Mouse (Mus musculus): ENCODE measurements around the gene Bsn. TPM values are rescaled to one million over a fixed set of nuclear protein-coding genes. Genes with fewer than 3 reads are reported as not detected.

Bsn gene
- polyA plus RNA-seq, 1 experiment from 2014 or later: 0.81 TPM

DNA sequence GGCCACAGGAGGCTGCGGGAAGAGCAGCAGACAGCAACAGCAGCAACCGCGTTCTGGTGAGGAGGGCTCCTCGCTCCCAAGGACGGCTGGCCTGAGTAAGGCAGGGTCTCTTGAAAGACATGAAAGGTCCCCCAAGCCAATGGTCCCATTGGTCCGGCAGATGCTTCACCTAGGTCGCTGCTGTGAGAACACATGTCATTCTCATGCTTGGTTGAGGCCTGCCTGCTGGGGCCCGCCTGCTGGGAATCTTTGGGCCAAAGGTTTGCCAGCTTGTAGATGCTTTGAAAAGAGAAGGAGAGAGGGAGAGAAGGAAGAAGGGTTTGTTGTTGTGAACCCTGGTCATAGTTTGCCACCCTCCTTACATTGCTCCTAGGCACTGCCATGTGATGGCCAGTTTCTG is 90.6 kb downstream of the Bsn start:
- no peak overlapping the region for H3K9ac ChIP-seq (ENCODE audit: low read length)
- peaks cover 15% of the 10 kb centered on the region; the same call in 1 of the 2 replicates for H3K4me1 ChIP-seq (ENCODE audit: control insufficient read depth, insufficient read depth, low read length)
- H3K27ac ChIP-seq (ENCODE audit: low read length): no peak overlapping the region
- H3K36me3 ChIP-seq (ENCODE audit: control insufficient read depth, insufficient read depth): no peaks in the 10 kb centered on the region
- H3K4me2 ChIP-seq (ENCODE audit: low read depth, low read length): no peak overlapping the region
- no peak overlapping the region for H3K4me3 ChIP-seq (ENCODE audit: low read length)
- 84% methylated on average over 8 of the region's 8 CpGs for WGBS
- no peaks in the 10 kb centered on the region for H3K27me3 ChIP-seq (ENCODE audit: control insufficient read depth, insufficient read depth, low read length)
- no peaks in the 10 kb centered on the region for H3K9me3 ChIP-seq (replicated peaks; ENCODE audit: control insufficient read depth, low read length)
- ATAC-seq (replicated peaks; ENCODE audit: extremely low read depth, insufficient read depth, low FRiP score): no peak

DNA sequence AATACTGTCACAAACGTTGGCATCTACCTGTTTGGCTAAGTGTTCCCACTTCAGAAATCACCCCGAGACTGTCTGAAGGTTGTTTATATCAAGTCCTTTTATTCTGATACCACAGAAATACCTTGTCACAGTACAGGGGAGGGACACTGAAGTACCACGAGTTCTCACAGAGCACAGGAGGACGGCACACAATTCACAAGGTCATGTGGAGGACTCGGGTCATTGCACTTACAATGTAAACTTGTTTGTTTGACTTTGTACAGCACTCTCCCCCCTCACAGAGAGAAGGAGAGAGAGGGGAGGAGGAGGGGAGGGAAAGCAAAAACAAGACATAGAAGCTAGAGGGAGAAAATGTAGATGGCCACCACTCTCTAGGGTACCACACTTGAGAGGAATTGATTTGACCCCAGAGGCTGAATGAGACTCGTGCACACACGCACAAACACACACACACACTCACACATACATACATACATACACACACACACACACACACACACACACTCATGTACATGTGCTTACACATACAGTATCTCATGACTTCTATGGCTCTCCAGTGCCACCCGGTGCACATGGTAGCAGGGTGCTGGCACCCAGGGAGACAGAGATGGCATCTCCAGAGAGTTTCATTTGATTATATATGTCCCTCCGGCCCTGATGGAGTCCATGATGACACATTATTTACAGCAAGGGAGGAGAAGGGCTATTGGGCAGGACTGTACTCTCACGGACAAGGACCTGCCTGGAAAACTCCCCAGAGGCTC is 94.1 kb downstream of the Bsn start:
- H3K4me3 ChIP-seq (ENCODE audit: low read length): no peak overlapping the region
- 55% methylated on average over 10 of the region's 10 CpGs for WGBS

GRCm38 (mm10) chr9:108095518-108095917 is 94.7 kb downstream of the Bsn start:
- H3K27me3 ChIP-seq (ENCODE audit: control insufficient read depth, insufficient read depth, low read length): no peaks in the 10 kb centered on the region
- ATAC-seq (replicated peaks; ENCODE audit: extremely low read depth, insufficient read depth, low FRiP score): 0 out of 2 replicates have a peak, but pooled peaks have one; percentile 15
- H3K9me3 ChIP-seq (replicated peaks; ENCODE audit: control insufficient read depth, low read length): no peaks in the 10 kb centered on the region
- peak overlapping the region; percentile 82 for H3K4me3 ChIP-seq (ENCODE audit: low read length)
- H3K4me2 ChIP-seq (ENCODE audit: low read depth, low read length): peak overlapping the region; percentile 99
- WGBS: 7% methylated on average over 3 of the region's 3 CpGs
- H3K4me1 ChIP-seq (ENCODE audit: control insufficient read depth, insufficient read depth, low read length): peaks cover 20% of the 10 kb centered on the region; the same call in 1 of the 2 replicates
- H3K9ac ChIP-seq (ENCODE audit: low read length): peak overlapping the region; percentile 90
- no peak overlapping the region; the same call in 1 of the 2 replicates for H3K27ac ChIP-seq (ENCODE audit: low read length)
- peaks cover 8% of the 10 kb centered on the region; the same call in 1 of the 2 replicates for H3K36me3 ChIP-seq (ENCODE audit: control insufficient read depth, insufficient read depth)

More for the DNA sequence above, 94.1 kb downstream of the Bsn start:
- ATAC-seq (replicated peaks; ENCODE audit: extremely low read depth, insufficient read depth, low FRiP score): no peak
- no peak overlapping the region for H3K4me2 ChIP-seq (ENCODE audit: low read depth, low read length)
- H3K9ac ChIP-seq (ENCODE audit: low read length): 0 out of 2 replicates have a peak overlapping the region, but pooled peaks have one; percentile 7
- H3K27me3 ChIP-seq (ENCODE audit: control insufficient read depth, insufficient read depth, low read length): no peaks in the 10 kb centered on the region
- H3K4me1 ChIP-seq (ENCODE audit: control insufficient read depth, insufficient read depth, low read length): peaks cover 20% of the 10 kb centered on the region; the same call in 1 of the 2 replicates
- peak overlapping the region; percentile 41; the same call in 1 of the 2 replicates for H3K27ac ChIP-seq (ENCODE audit: low read length)
- peaks cover 2% of the 10 kb centered on the region; the same call in 1 of the 2 replicates for H3K36me3 ChIP-seq (ENCODE audit: control insufficient read depth, insufficient read depth)
- no peaks in the 10 kb centered on the region for H3K9me3 ChIP-seq (replicated peaks; ENCODE audit: control insufficient read depth, low read length)

- H3K4me2 ChIP-seq (ENCODE audit: low read depth, low read length): peak overlapping the region; percentile 99
- H3K36me3 ChIP-seq (ENCODE audit: control insufficient read depth, insufficient read depth): peaks cover 13% of the 10 kb centered on the region
- peak overlapping the region; percentile 50 for H3K27ac ChIP-seq (ENCODE audit: low read length)
- ATAC-seq (replicated peaks; ENCODE audit: extremely low read depth, insufficient read depth, low FRiP score): 0 out of 2 replicates have a peak, but pooled peaks have one; percentile 10
- under 1% methylated on average over 16 of the region's 16 CpGs for WGBS
- H3K27me3 ChIP-seq (ENCODE audit: control insufficient read depth, insufficient read depth, low read length): no peaks in the 10 kb centered on the region
- no peaks in the 10 kb centered on the region for H3K9me3 ChIP-seq (replicated peaks; ENCODE audit: control insufficient read depth, low read length)
- peaks cover 20% of the 10 kb centered on the region; the same call in 1 of the 2 replicates for H3K4me1 ChIP-seq (ENCODE audit: control insufficient read depth, insufficient read depth, low read length)
- peak overlapping the region; percentile 90 for H3K9ac ChIP-seq (ENCODE audit: low read length)
- peak overlapping the region; percentile 82 for H3K4me3 ChIP-seq (ENCODE audit: low read length)
Measured at GRCm38 (mm10) chr9:108094998-108095411, 95.2 kb downstream of the Bsn start.

DNA sequence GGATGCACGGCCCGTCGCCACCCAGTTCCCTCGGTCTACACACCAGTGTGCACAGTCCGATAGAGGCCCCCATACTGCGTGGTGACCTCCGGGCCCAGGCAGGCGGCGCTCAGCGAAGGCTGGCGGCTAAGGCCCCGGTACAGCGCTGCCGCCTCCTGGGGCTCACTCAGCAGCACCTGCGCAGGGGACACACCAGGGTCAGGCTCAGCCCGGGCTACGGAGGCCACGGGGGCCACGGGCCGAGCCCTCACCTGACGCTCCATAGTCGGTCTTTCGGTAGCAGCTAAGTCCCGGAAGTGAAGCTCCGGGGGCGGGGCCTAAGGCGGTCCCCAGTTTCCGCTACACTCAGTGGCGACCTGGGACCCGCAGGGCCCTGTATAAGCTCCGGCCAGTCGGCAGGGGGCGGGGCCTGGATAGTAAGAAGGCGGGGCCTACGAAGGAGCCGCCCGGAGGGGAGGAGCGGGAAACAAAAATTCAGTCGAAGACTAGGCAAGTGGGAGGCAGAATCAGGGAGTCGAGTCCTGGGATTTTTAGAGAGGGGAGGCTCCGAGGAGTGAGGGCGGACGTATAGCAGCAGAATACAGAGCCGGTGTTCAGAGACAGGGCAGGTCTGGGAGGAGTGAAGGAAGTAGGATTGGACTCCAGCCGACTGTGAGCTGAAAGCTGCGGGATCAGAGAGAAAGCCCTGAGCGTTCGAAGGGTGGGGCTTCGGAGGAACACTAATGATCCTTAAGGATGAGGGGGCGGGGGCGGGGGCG is 95.8 kb downstream of the Bsn start, which contains the start of gene Apeh:
Gene Apeh, minus strand, starts transcription at position 423 of the 758 bp plus-strand sequence.
- peaks cover 20% of the 10 kb centered on the region; the same call in 1 of the 2 replicates for H3K4me1 ChIP-seq (ENCODE audit: control insufficient read depth, insufficient read depth, low read length)

GRCm38 (mm10) chr9:108093586-108093985 is 96.6 kb downstream of the Bsn start:
- Histone ChIP-seq H3K36me3 (ENCODE audit: control insufficient read depth, insufficient read depth) (peaks cover 21% of the 10 kb centered on the region), H3K4me3 (ENCODE audit: low read length) (peak overlapping the region; percentile 82), H3K4me1 (ENCODE audit: control insufficient read depth, insufficient read depth, low read length) (peaks cover 20% of the 10 kb centered on the region; the same call in 1 of the 2 replicates), H3K27ac (ENCODE audit: low read length) (peak overlapping the region; percentile 84), H3K27me3 (ENCODE audit: control insufficient read depth, insufficient read depth, low read length) (no peaks in the 10 kb centered on the region), H3K4me2 (ENCODE audit: low read depth, low read length) (peak overlapping the region; percentile 99), H3K9me3 (replicated peaks; ENCODE audit: control insufficient read depth, low read length) (no peaks in the 10 kb centered on the region), H3K9ac (ENCODE audit: low read length) (peak overlapping the region; percentile 90)
- ATAC-seq (replicated peaks; ENCODE audit: extremely low read depth, insufficient read depth, low FRiP score): no peak
- WGBS: 63% methylated on average over 10 of the region's 10 CpGs

More for the DNA sequence above, 95.8 kb downstream of the Bsn start, which contains the start of gene Apeh:
- ATAC-seq (replicated peaks; ENCODE audit: extremely low read depth, insufficient read depth, low FRiP score): peak; percentile 95
- Histone ChIP-seq H3K27ac (ENCODE audit: low read length) (peak within 1 kb of the TSS; percentile 84), H3K27me3 (ENCODE audit: control insufficient read depth, insufficient read depth, low read length) (no peaks in the 10 kb centered on the region), H3K9me3 (replicated peaks; ENCODE audit: control insufficient read depth, low read length) (no peaks in the 10 kb centered on the region), H3K4me2 (ENCODE audit: low read depth, low read length) (peak within 1 kb of the TSS; percentile 99), H3K9ac (ENCODE audit: low read length) (peak within 1 kb of the TSS; percentile 90), H3K36me3 (ENCODE audit: control insufficient read depth, insufficient read depth) (peaks cover 17% of the 10 kb centered on the region), H3K4me3 (ENCODE audit: low read length) (peak within 1 kb of the TSS; percentile 82)
- under 1% methylated on average over 52 of the region's 52 CpGs for WGBS

DNA sequence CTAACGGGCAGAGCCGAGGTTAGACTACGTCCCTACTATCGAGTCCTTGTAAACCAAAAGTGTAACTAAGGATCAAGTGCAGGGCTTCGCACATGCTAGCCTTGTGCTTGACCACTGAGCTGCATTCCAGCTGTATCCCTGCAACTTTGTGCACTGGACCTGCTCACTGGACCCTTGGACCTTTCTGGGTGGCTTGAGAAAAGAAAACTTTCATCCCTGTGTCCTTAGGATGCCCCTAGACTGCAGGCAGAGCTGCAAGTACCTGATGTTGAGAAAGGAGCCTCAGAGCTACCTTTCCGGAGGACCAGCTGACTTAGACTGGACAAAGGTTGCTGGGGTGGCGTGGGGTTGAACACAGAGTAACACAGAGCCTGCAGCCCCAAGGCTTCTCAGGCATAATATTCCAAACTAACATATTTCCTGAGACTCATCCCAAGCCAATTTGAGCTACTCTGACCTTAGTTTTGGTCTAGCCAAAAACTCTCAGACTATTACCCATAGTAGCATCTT is 99.5 kb downstream of the Bsn start:
- Histone ChIP-seq H3K4me3 (ENCODE audit: low read length) (no peak overlapping the region), H3K27me3 (ENCODE audit: control insufficient read depth, insufficient read depth, low read length) (no peaks in the 10 kb centered on the region), H3K36me3 (ENCODE audit: control insufficient read depth, insufficient read depth) (peaks cover 45% of the 10 kb centered on the region), H3K9ac (ENCODE audit: low read length) (no peak overlapping the region), H3K9me3 (replicated peaks; ENCODE audit: control insufficient read depth, low read length) (no peaks in the 10 kb centered on the region), H3K4me1 (ENCODE audit: control insufficient read depth, insufficient read depth, low read length) (peaks cover 11% of the 10 kb centered on the region; the same call in 1 of the 2 replicates), H3K4me2 (ENCODE audit: low read depth, low read length) (no peak overlapping the region), H3K27ac (ENCODE audit: low read length) (no peak overlapping the region)
- no peak for ATAC-seq (replicated peaks; ENCODE audit: extremely low read depth, insufficient read depth, low FRiP score)
- WGBS: 93% methylated on average over 7 of the region's 7 CpGs

DNA sequence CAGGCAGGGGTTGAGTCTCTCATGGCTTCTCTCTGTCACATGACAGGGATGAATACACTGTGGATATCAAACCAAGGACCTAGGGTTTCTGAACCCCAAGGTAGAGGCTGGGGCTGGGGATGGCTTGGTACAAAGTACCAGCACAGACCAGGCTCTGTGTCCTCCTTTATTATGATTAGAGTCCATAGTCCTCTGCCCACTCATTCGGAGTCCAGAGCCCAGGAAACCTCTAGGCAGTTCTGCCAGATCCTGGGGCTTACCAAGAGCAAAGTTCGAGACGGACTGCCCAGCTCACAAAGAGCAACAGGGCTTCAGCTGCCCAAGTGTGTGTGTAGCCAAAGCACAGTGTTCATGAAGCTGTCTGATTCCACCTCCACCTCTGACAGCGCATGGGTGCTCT is 104.9 kb downstream of the Bsn start:
- H3K9me3 ChIP-seq (replicated peaks; ENCODE audit: control insufficient read depth, low read length): no peaks in the 10 kb centered on the region
- no peaks in the 10 kb centered on the region for H3K4me1 ChIP-seq (ENCODE audit: control insufficient read depth, insufficient read depth, low read length)
- no peak overlapping the region for H3K4me2 ChIP-seq (ENCODE audit: low read depth, low read length)
- no peak for ATAC-seq (replicated peaks; ENCODE audit: extremely low read depth, insufficient read depth, low FRiP score)
- H3K4me3 ChIP-seq (ENCODE audit: low read length): no peak overlapping the region
- peaks cover 46% of the 10 kb centered on the region for H3K36me3 ChIP-seq (ENCODE audit: control insufficient read depth, insufficient read depth)
- peaks cover 23% of the 10 kb centered on the region for H3K27me3 ChIP-seq (ENCODE audit: control insufficient read depth, insufficient read depth, low read length)
- no peak overlapping the region for H3K27ac ChIP-seq (ENCODE audit: low read length)
- 92% methylated on average over 4 of the region's 4 CpGs for WGBS
- no peak overlapping the region for H3K9ac ChIP-seq (ENCODE audit: low read length)

Data from heart, embryonic 16.5 days (tissue).